Mouse (Mus musculus): ENCODE measurements at regions not wholly inside any gene's neighbourhood (a gene's known extent, or its start where the extent isn't known, plus 50 kb on each side); places are given as distances from the start of the nearest gene placed in this dataset.

GRCm38 (mm10) chr19:52048378-52048978 lies 215.6 kb upstream of the Ins1 start:
- H3K27ac ChIP-seq (replicated peaks; ENCODE audit: low read depth, low read length) = no peak overlapping the region
- no peak for TF ChIP-seq POLR2A (IDR thresholded peaks at IDR 0.05; ENCODE audit: borderline replicate concordance, extremely low read depth, insufficient read depth, insufficient read length)
- no peaks in the 10 kb centered on the region for H3K4me1 ChIP-seq (ENCODE audit: control insufficient read depth, insufficient read depth, low read length)
- no peak for ATAC-seq (ENCODE audit: low FRiP score, low read depth)
- WGBS = 5% methylated on average over 1 of the region's 1 CpGs
- no peaks in the 10 kb centered on the region for H3K36me3 ChIP-seq (ENCODE audit: control insufficient read depth, insufficient read depth, low read length)
- no peak for DNase-seq (ENCODE audit: low spot score)
- no peak overlapping the region for H3K4me3 ChIP-seq (replicated peaks; ENCODE audit: low read length)
- H3K27me3 ChIP-seq (ENCODE audit: control insufficient read depth, insufficient read depth, low read length) = no peaks in the 10 kb centered on the region
- H3K9me3 ChIP-seq (ENCODE audit: control insufficient read depth, low read length) = no peaks in the 10 kb centered on the region
- H3K9ac ChIP-seq (ENCODE audit: low read depth, low read length, severe bottlenecking) = no peak overlapping the region
- H3K4me2 ChIP-seq (replicated peaks; ENCODE audit: low read depth, low read length, severe bottlenecking) = no peak overlapping the region

GRCm38 (mm10) chr19:52068806-52069205 lies 195.3 kb upstream of the Ins1 start:
- Histone ChIP-seq H3K27me3 (ENCODE audit: control insufficient read depth, insufficient read depth, low read length) (no peaks in the 10 kb centered on the region), H3K4me1 (ENCODE audit: control insufficient read depth, insufficient read depth, low read length) (peaks cover 8% of the 10 kb centered on the region; the same call in 1 of the 2 replicates), H3K4me2 (replicated peaks; ENCODE audit: low read depth, low read length, severe bottlenecking) (no peak overlapping the region), H3K9ac (ENCODE audit: low read depth, low read length, severe bottlenecking) (no peak overlapping the region), H3K36me3 (ENCODE audit: control insufficient read depth, insufficient read depth, low read length) (no peaks in the 10 kb centered on the region), H3K9me3 (ENCODE audit: control insufficient read depth, low read length) (no peaks in the 10 kb centered on the region), H3K27ac (replicated peaks; ENCODE audit: low read depth, low read length) (no peak overlapping the region), H3K4me3 (replicated peaks; ENCODE audit: low read length) (no peak overlapping the region)
- ATAC-seq (ENCODE audit: low FRiP score, low read depth) (no peak), DNase-seq (ENCODE audit: low spot score) (no peak)
- WGBS = 70% methylated on average over 1 of the region's 1 CpGs
- no peak for TF ChIP-seq POLR2A (IDR thresholded peaks at IDR 0.05; ENCODE audit: borderline replicate concordance, extremely low read depth, insufficient read depth, insufficient read length)

GRCm38 (mm10) chr19:52069919-52070528 lies 194.1 kb upstream of the Ins1 start:
- Histone ChIP-seq H3K4me3 (replicated peaks; ENCODE audit: low read length) (no peak overlapping the region), H3K9ac (ENCODE audit: low read depth, low read length, severe bottlenecking) (no peak overlapping the region), H3K9me3 (ENCODE audit: control insufficient read depth, low read length) (no peaks in the 10 kb centered on the region), H3K4me1 (ENCODE audit: control insufficient read depth, insufficient read depth, low read length) (peaks cover 8% of the 10 kb centered on the region; the same call in 1 of the 2 replicates), H3K36me3 (ENCODE audit: control insufficient read depth, insufficient read depth, low read length) (no peaks in the 10 kb centered on the region), H3K27ac (replicated peaks; ENCODE audit: low read depth, low read length) (no peak overlapping the region), H3K27me3 (ENCODE audit: control insufficient read depth, insufficient read depth, low read length) (no peaks in the 10 kb centered on the region), H3K4me2 (replicated peaks; ENCODE audit: low read depth, low read length, severe bottlenecking) (no peak overlapping the region)
- TF ChIP-seq POLR2A (IDR thresholded peaks at IDR 0.05; ENCODE audit: borderline replicate concordance, extremely low read depth, insufficient read depth, insufficient read length) = no peak
- no peak for ATAC-seq (ENCODE audit: low FRiP score, low read depth)
- 36% methylated on average over 4 of the region's 4 CpGs for WGBS
- no peak for DNase-seq (ENCODE audit: low spot score)

GRCm38 (mm10) chr19:52071234-52071633 lies 192.9 kb upstream of the Ins1 start:
- Histone ChIP-seq H3K9me3 (ENCODE audit: control insufficient read depth, low read length) (no peaks in the 10 kb centered on the region), H3K4me1 (ENCODE audit: control insufficient read depth, insufficient read depth, low read length) (peaks cover 8% of the 10 kb centered on the region; the same call in 1 of the 2 replicates), H3K4me3 (replicated peaks; ENCODE audit: low read length) (no peak overlapping the region), H3K36me3 (ENCODE audit: control insufficient read depth, insufficient read depth, low read length) (no peaks in the 10 kb centered on the region), H3K4me2 (replicated peaks; ENCODE audit: low read depth, low read length, severe bottlenecking) (no peak overlapping the region), H3K9ac (ENCODE audit: low read depth, low read length, severe bottlenecking) (no peak overlapping the region), H3K27ac (replicated peaks; ENCODE audit: low read depth, low read length) (no peak overlapping the region), H3K27me3 (ENCODE audit: control insufficient read depth, insufficient read depth, low read length) (no peaks in the 10 kb centered on the region)
- peak; percentile 66 for DNase-seq (ENCODE audit: low spot score)
- WGBS = 23% methylated on average over 5 of the region's 5 CpGs
- TF ChIP-seq POLR2A (IDR thresholded peaks at IDR 0.05; ENCODE audit: borderline replicate concordance, extremely low read depth, insufficient read depth, insufficient read length) = no peak
- peak; percentile 53; the same call in 1 of the 2 replicates for ATAC-seq (ENCODE audit: low FRiP score, low read depth)

GRCm38 (mm10) chr19:52079020-52079419 lies 185.1 kb upstream of the Ins1 start:
- ATAC-seq (ENCODE audit: low FRiP score, low read depth) = no peak
- no peak overlapping the region for H3K9ac ChIP-seq (ENCODE audit: low read depth, low read length, severe bottlenecking)
- no peak overlapping the region for H3K4me2 ChIP-seq (replicated peaks; ENCODE audit: low read depth, low read length, severe bottlenecking)
- TF ChIP-seq POLR2A (IDR thresholded peaks at IDR 0.05; ENCODE audit: borderline replicate concordance, extremely low read depth, insufficient read depth, insufficient read length) = no peak
- no peaks in the 10 kb centered on the region for H3K36me3 ChIP-seq (ENCODE audit: control insufficient read depth, insufficient read depth, low read length)
- H3K4me3 ChIP-seq (replicated peaks; ENCODE audit: low read length) = no peak overlapping the region
- WGBS = 31% methylated on average over 3 of the region's 3 CpGs
- no peaks in the 10 kb centered on the region for H3K27me3 ChIP-seq (ENCODE audit: control insufficient read depth, insufficient read depth, low read length)
- DNase-seq (ENCODE audit: low spot score) = no peak
- no peak overlapping the region for H3K27ac ChIP-seq (replicated peaks; ENCODE audit: low read depth, low read length)
- H3K4me1 ChIP-seq (ENCODE audit: control insufficient read depth, insufficient read depth, low read length) = no peaks in the 10 kb centered on the region
- H3K9me3 ChIP-seq (ENCODE audit: control insufficient read depth, low read length) = no peaks in the 10 kb centered on the region

Data from limb, embryonic 14.5 days (tissue).